Mouse (Mus musculus): ENCODE measurements around the gene Acox1.

GRCm38 (mm10) chr11:116176010-116176409 is 22.8 kb downstream of the Acox1 start:
- TF ChIP-seq CTCF (IDR thresholded peaks at IDR 0.05; ENCODE audit: borderline replicate concordance, control insufficient read depth, extremely low read depth, insufficient read depth, low read length, poor library complexity) = no peak
- TF ChIP-seq POLR2A (IDR thresholded peaks at IDR 0.05; ENCODE audit: control insufficient read depth, extremely low read depth, insufficient read depth, low read length, poor library complexity) = no peak
